Mouse (Mus musculus) ES-E14 (cell line): ENCODE measurements around the gene Pard3b. TPM values are rescaled to one million over a fixed set of nuclear protein-coding genes. Genes with fewer than 3 reads are reported as not detected.

Source experiments
- DNase-seq: peaks from one replicate; pipeline ENCODE4 v3.0.0-alpha.2; 2013; ENCODE audit warnings: low read depth, low spot score
- H3K27ac ChIP-seq: 2 replicates; pipeline ENCODE4 v1.5.1; 2012; ENCODE audit warnings: low read depth, mild to moderate bottlenecking, low read length, moderate library complexity, mixed read lengths; ENCODE audit not compliant: poor library complexity, insufficient read depth, severe bottlenecking
- H3K36me3 ChIP-seq: 2 replicates; pipeline ENCODE4 v1.6.1; 2012; ENCODE audit warnings: mild to moderate bottlenecking, low read length, moderate library complexity, mixed read lengths; ENCODE audit not compliant: control insufficient read depth, poor library complexity, insufficient read depth, severe bottlenecking
- H3K4me1 ChIP-seq, 2 experiments: fragments of 150-350 bp in 1 of 2; sonication (generic) in 1 of 2; 2 replicates each; pipeline ENCODE4 v1.6.1; 2012; ENCODE audit warnings: low read length in 2 of 2, mild to moderate bottlenecking in 1 of 2, mixed read lengths in 1 of 2; ENCODE audit not compliant: control insufficient read depth in 2 of 2, insufficient read depth in 2 of 2, poor library complexity in 1 of 2
- H3K4me3 ChIP-seq, 2 experiments: fragments of 150-350 bp in 1 of 2; sonication (generic) in 1 of 2; 2 replicates each; pipeline ENCODE4 v1.5.1; 2012; ENCODE audit warnings: low read length in 2 of 2, low read depth in 1 of 2, mild to moderate bottlenecking in 1 of 2, mixed read lengths in 1 of 2; ENCODE audit not compliant: insufficient read depth in 1 of 2, poor library complexity in 1 of 2, severe bottlenecking in 1 of 2
- H3K9ac ChIP-seq: 2 replicates; pipeline ENCODE4 v1.6.1; 2012; ENCODE audit warnings: low read depth, mild to moderate bottlenecking, low read length, mixed read lengths; ENCODE audit not compliant: poor library complexity, insufficient read depth, severe bottlenecking
- H3K9me3 ChIP-seq: fragments of 150-350 bp; sonication (generic); 2 replicates; pipeline ENCODE4 v1.6.1; 2012; ENCODE audit warnings: low read depth, mild to moderate bottlenecking, low read length; ENCODE audit not compliant: control insufficient read depth, insufficient read depth
- CHD2 ChIP-seq: IDR thresholded peaks from 2 replicates; pipeline ENCODE4 v1.6.1; 2014; ENCODE audit warnings: mild to moderate bottlenecking, low read depth, low read length, inconsistent platforms
- HCFC1 ChIP-seq: IDR thresholded peaks from 2 replicates; pipeline ENCODE4 v1.6.1; 2012; ENCODE audit warnings: low read length, inconsistent platforms, borderline replicate concordance; ENCODE audit not compliant: insufficient read depth
- MAFK ChIP-seq: IDR thresholded peaks from 2 replicates; pipeline ENCODE4 v1.6.1; 2014; ENCODE audit warnings: mild to moderate bottlenecking, low read depth, low read length, inconsistent platforms; ENCODE audit not compliant: insufficient read depth
- ZC3H11A ChIP-seq: IDR thresholded peaks from 2 replicates; pipeline ENCODE4 v1.6.1; 2012; ENCODE audit warnings: low read depth, mild to moderate bottlenecking, inconsistent platforms, low read length, borderline replicate concordance
- ZNF384 ChIP-seq: IDR thresholded peaks from 2 replicates; pipeline ENCODE4 v1.6.1; 2012; ENCODE audit warnings: low read depth, low read length, inconsistent platforms
- in situ Hi-C, 2 experiments: fragments of 600-800 bp; cut with MboI; formaldehyde crosslinking; loops; one replicate each; pipeline ENCODE4 v1.15.1; 2025; ENCODE audit warnings: low sequenced_read_pairs in 2 of 2, inconsistent platforms in 1 of 2; ENCODE audit not compliant: unreplicated experiment in 2 of 2
- total RNA-seq: library from RNA; depleted of rRNA; stranded (reverse); fragments of 300-350 nt; gene quantifications from 2 replicates; pipeline ENCODE4 v1.2.3, GENCODE M21; 2012

Gene Pard3b
- total RNA-seq, 1 experiment: 0.49 TPM

DNA sequence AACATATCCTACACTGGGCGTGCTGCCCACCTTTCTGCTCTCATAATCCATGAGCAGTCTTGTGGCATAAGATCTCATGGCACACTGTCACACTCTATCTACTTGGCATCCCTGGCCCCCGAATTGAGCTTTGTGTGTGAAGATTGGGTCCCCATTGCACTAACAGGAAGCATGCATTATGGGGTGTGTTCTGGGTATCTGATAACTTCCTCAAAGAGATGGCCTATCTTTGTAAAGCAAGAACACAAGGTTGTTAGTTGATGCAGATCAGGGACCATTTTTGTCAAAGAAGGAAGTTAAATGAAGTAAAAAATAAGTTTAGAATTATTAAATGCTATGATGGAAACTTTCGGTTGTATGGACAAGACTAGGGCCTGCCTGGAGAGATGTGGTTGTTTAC is 755.9 kb downstream of the Pard3b start:
- Histone ChIP-seq H3K36me3 (no peaks in the 10 kb centered on the region), H3K4me1 (peaks cover 3 to 6% of the 10 kb centered on the region in 2 experiments; a peak in 2 of 4 replicates), H3K9ac (no peak overlapping the region), H3K9me3 (no peaks in the 10 kb centered on the region), H3K27ac (no peak overlapping the region), H3K4me3 (no peak overlapping the region)
- in situ Hi-C loops: no loop called here
- no peak for TF ChIP-seq HCFC1
- no peak for DNase-seq

DNA sequence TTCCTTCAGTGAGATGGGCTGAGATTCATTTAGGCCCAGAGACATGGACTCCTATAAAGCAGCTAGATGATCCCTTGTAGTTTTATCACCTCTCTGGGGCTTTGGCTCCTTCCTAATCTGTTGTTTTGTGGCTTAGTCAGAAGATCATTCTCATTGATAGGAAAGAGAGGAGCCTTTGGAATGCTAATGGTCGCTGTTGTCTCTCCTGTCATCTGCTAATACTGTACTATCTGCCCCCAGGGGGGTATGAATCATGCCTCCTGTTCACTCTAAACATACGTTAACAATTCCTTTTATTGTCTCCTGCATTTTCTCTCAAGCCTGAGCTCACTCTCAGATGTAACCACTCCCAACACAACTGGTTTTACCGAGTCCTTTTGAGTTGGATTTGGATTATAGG is 759.6 kb downstream of the Pard3b start:
- Histone ChIP-seq H3K27ac (no peak overlapping the region), H3K9me3 (no peaks in the 10 kb centered on the region), H3K4me1 (peaks cover 3 to 6% of the 10 kb centered on the region in 2 experiments; a peak in 2 of 4 replicates), H3K9ac (no peak overlapping the region), H3K36me3 (no peaks in the 10 kb centered on the region), H3K4me3 (no peak overlapping the region)
- DNase-seq: peak; percentile 87
- in situ Hi-C loops: no loop called here
- TF ChIP-seq MAFK: no peak
- no peak for TF ChIP-seq CHD2
- TF ChIP-seq ZNF384: no peak
- no peak for TF ChIP-seq ZC3H11A
- TF ChIP-seq HCFC1: no peak

DNA sequence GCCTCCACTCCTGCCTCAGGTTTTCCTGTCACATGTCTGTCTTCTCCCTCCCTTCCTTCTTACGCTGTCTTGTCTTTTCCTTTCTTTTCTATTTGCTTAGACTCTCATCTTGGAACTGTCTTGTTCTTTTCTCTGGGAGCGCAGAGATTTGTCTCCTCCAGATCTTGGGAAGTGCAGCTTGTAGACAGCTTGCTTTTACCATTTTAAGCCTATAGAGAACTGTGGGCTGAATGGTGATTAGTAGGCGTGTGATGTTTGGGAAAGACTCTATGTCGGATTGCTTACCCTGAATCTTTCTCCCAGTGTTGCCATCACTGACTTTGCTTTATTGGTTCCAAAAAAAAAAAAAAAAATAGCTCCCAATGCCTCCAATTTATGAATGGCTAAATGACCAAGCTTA is 760.1 kb downstream of the Pard3b start:
- peaks cover 3 to 6% of the 10 kb centered on the region in 2 experiments; a peak in 2 of 4 replicates for H3K4me1 ChIP-seq
- H3K9ac ChIP-seq: no peak overlapping the region
- no peaks in the 10 kb centered on the region for H3K9me3 ChIP-seq
- no peak overlapping the region for H3K27ac ChIP-seq
- DNase-seq: no peak
- TF ChIP-seq ZC3H11A (no peak), HCFC1 (no peak), CHD2 (no peak), ZNF384 (no peak), MAFK (no peak)
- H3K36me3 ChIP-seq: no peaks in the 10 kb centered on the region
- in situ Hi-C loops: no loop called here
- H3K4me3 ChIP-seq: no peak overlapping the region

DNA sequence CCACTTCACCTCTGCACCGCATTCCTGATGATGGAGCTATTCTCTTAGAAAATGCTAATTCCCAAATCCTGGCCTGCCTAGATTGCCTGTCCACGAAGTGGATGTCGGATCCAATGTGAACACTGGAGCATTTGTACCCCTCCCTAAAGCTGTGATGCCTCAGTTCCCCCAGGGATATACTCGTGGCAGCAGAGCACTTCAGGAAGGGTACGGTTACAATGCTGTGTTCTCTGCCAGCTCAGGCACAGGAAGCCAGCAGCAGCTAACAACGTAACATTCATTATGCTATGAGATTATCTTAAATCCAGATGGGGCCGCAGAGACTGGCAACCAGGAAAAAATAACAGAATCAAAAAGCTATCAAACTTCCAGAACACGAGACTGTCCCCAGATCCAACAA is 766.4 kb downstream of the Pard3b start:
- H3K9me3 ChIP-seq: no peaks in the 10 kb centered on the region
- no peak overlapping the region for H3K4me3 ChIP-seq
- H3K9ac ChIP-seq: no peak overlapping the region
- in situ Hi-C loops: no loop called here
- H3K27ac ChIP-seq: no peak overlapping the region
- no peak for TF ChIP-seq HCFC1
- TF ChIP-seq MAFK: no peak
- no peak for TF ChIP-seq ZC3H11A
- no peak for TF ChIP-seq CHD2
- TF ChIP-seq ZNF384: no peak
- DNase-seq: no peak
- H3K36me3 ChIP-seq: no peaks in the 10 kb centered on the region
- no peaks in the 10 kb centered on the region for H3K4me1 ChIP-seq

DNA sequence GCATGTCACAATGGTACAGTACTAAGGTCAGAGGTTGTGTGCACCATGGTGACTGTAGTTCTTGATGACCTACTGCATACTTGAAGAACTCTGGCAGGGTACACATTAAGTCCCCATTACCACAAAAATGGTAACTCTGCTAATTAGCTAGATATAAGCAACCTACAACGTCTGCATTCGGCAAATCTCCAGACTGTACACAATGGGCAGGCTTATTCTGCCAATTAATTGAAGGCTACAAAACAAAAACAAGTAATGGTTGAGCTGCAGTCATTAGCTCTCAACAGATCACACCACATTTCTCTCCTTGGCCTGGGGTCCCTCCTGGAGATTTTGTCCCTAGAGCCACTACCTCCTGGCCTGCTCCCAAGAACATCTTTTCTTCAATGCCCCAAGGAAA is 772.7 kb downstream of the Pard3b start:
- Histone ChIP-seq H3K4me1 (no peaks in the 10 kb centered on the region), H3K27ac (no peak overlapping the region), H3K36me3 (no peaks in the 10 kb centered on the region), H3K9me3 (no peaks in the 10 kb centered on the region), H3K4me3 (no peak overlapping the region), H3K9ac (no peak overlapping the region)
- in situ Hi-C loops: no loop called here
- TF ChIP-seq ZC3H11A: no peak
- no peak for TF ChIP-seq MAFK
- TF ChIP-seq CHD2: no peak
- TF ChIP-seq ZNF384: no peak
- no peak for TF ChIP-seq HCFC1
- DNase-seq: no peak
